Mouse (Mus musculus) kidney, adult 2 months (tissue): Measurements from ENCODE around the gene Kdm3a.

ENCODE experiments used
- CTCF ChIP-seq: fragments of 200-500 bp; conservative IDR thresholded peaks from 2 replicates; pipeline ENCODE4 v1.5.1; 2011; ENCODE audit warnings: low read depth, mild to moderate bottlenecking, control low read depth, low read length, moderate library complexity, mixed read lengths; ENCODE audit not compliant: insufficient read depth, insufficient read length
- POLR2A ChIP-seq: fragments of 200-500 bp; IDR thresholded peaks from one replicate; pipeline ENCODE4 v1.6.1; 2011; ENCODE audit warnings: low read depth, low read length, control low read depth

DNA sequence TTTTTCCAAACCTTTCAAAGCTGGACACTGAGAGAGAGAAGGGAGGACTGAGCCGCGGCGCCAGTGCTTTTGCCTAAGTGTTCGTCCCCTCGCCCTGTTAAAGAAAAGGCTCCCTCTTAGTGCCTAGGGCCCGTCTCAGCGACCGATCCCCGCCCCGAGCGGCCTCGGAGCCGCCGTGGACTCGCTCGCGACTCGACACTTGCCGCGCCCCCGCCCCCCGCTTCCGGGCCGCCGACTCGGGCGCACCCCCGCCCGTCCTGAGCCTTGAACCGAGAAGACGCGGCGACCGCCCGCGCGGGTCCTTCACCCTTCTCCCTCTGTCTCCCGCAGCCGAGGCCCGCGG lies 333 bp downstream of the Kdm3a start:
- TF ChIP-seq CTCF (no peak), POLR2A (no peak)
